Mouse (Mus musculus) embryonic facial prominence, embryonic 14.5 days (tissue): ENCODE measurements around the gene Fam155a. TPM values are rescaled to one million over a fixed set of nuclear protein-coding genes. Genes with fewer than 3 reads are reported as not detected.

Experiments used
- ATAC-seq: fragments of 200-750 bp; cut with Nextera tagmentation; 2 replicates; pipeline ENCODE4 v1.8.0; 2017; ENCODE audit warnings: low read depth, moderate number of reproducible peaks, moderate TSS enrichment
- DNase-seq: peaks from one replicate; pipeline ENCODE4 v3.0.0-alpha.2; 2015; ENCODE audit warnings: low spot score
- H3K27ac ChIP-seq: fragments of 300-500 bp; sonication (generic); replicated peaks from 2 replicates; pipeline ENCODE4 v1.5.1; 2014; ENCODE audit warnings: low read depth, mild to moderate bottlenecking, low read length, moderate library complexity
- H3K27me3 ChIP-seq: fragments of 300-500 bp; sonication (generic); replicated peaks from 2 replicates; pipeline ENCODE4 v1.6.1; 2014; ENCODE audit warnings: low read length; ENCODE audit not compliant: control insufficient read depth, insufficient read depth
- H3K36me3 ChIP-seq: fragments of 300-500 bp; sonication (generic); 2 replicates; pipeline ENCODE4 v1.6.1; 2014; ENCODE audit warnings: low read length, mixed read lengths; ENCODE audit not compliant: control insufficient read depth, insufficient read depth
- H3K4me1 ChIP-seq: fragments of 300-500 bp; sonication (generic); 2 replicates; pipeline ENCODE4 v1.6.1; 2014; ENCODE audit warnings: antibody characterized with exemption, low read length; ENCODE audit not compliant: control insufficient read depth, insufficient read depth
- H3K4me2 ChIP-seq: fragments of 300-500 bp; sonication (generic); 2 replicates; pipeline ENCODE4 v1.6.1; 2014; ENCODE audit warnings: low read depth, mild to moderate bottlenecking, low read length, moderate library complexity, mixed read lengths
- H3K4me3 ChIP-seq: fragments of 300-500 bp; sonication (generic); 2 replicates; pipeline ENCODE4 v1.5.1; 2014; ENCODE audit warnings: low read depth, mild to moderate bottlenecking, low read length
- H3K9ac ChIP-seq: fragments of 300-500 bp; sonication (generic); 2 replicates; pipeline ENCODE4 v1.6.1; 2014; ENCODE audit warnings: low read depth, mild to moderate bottlenecking, low read length, moderate library complexity, mixed read lengths
- H3K9me3 ChIP-seq: fragments of 300-500 bp; sonication (generic); 2 replicates; pipeline ENCODE4 v1.6.1; 2016; ENCODE audit warnings: low read length; ENCODE audit not compliant: control insufficient read depth
- WGBS: fragments of 180-500 bp; shearing (Covaris S2); extraction: QIAGEN DNeasy Blood & Tissue Kit; methylation state at CpG from one replicate; pipeline ENCODE4 v1.1.7; 2014; 5-methylcytosine and 5-hydroxymethylcytosine counted together
- polyA plus RNA-seq: library from polyadenylated mRNA; unstranded; fragments of >200 nt; fragmentation: Nextera tagmentation; extraction: Ambion mirVana; gene quantifications from 2 replicates; pipeline ENCODE4 v1.2.1, GENCODE M21; 2014

The Fam155a gene
- polyA plus RNA-seq, 1 experiment from 2014 or later, result 1.0 TPM

- Histone ChIP-seq H3K9ac (no peak overlapping the region), H3K4me1 (0 out of 2 replicates have a peak, but pooled peaks cover 4% of the 10 kb centered on the region), H3K36me3 (no peaks in the 10 kb centered on the region), H3K4me3 (no peak overlapping the region), H3K9me3 (no peaks in the 10 kb centered on the region), H3K27me3 (no peaks in the 10 kb centered on the region), H3K4me2 (no peak overlapping the region), H3K27ac (no peak overlapping the region)
- ATAC-seq, result no peak
- 55% methylated on average over 4 of the region's 4 CpGs for WGBS
- no peak for DNase-seq
Observed at GRCm38 (mm10) chr8:9211751-9212150, 559.2 kb downstream of the Fam155a start.

GRCm38 (mm10) chr8:9207505-9208051, 563.4 kb downstream of the Fam155a start:
- H3K4me1 ChIP-seq, result no peaks in the 10 kb centered on the region
- no peaks in the 10 kb centered on the region for H3K9me3 ChIP-seq
- no peak overlapping the region for H3K4me2 ChIP-seq
- H3K27me3 ChIP-seq, result no peaks in the 10 kb centered on the region
- no peak overlapping the region for H3K9ac ChIP-seq
- no peak overlapping the region for H3K4me3 ChIP-seq
- no peaks in the 10 kb centered on the region for H3K36me3 ChIP-seq
- ATAC-seq (no peak), DNase-seq (no peak)
- 93% methylated on average over 29 of the region's 31 CpGs for WGBS
- no peak overlapping the region for H3K27ac ChIP-seq

GRCm38 (mm10) chr8:9204345-9205067, 566.5 kb downstream of the Fam155a start:
- Histone ChIP-seq H3K27me3 (no peaks in the 10 kb centered on the region), H3K4me2 (no peak overlapping the region), H3K4me3 (no peak overlapping the region), H3K36me3 (no peaks in the 10 kb centered on the region), H3K9ac (no peak overlapping the region), H3K9me3 (no peaks in the 10 kb centered on the region), H3K27ac (no peak overlapping the region), H3K4me1 (no peaks in the 10 kb centered on the region)
- no peak for DNase-seq
- ATAC-seq, result no peak
- WGBS, result 43% methylated on average over 10 of the region's 10 CpGs

GRCm38 (mm10) chr8:9200099-9200498, 570.9 kb downstream of the Fam155a start:
- Histone ChIP-seq H3K9ac (no peak overlapping the region), H3K27me3 (no peaks in the 10 kb centered on the region), H3K4me2 (no peak overlapping the region), H3K9me3 (no peaks in the 10 kb centered on the region), H3K4me3 (no peak overlapping the region), H3K27ac (no peak overlapping the region), H3K4me1 (no peaks in the 10 kb centered on the region), H3K36me3 (no peaks in the 10 kb centered on the region)
- DNase-seq, result no peak
- ATAC-seq, result no peak
- 86% methylated on average over 3 of the region's 3 CpGs for WGBS

- Histone ChIP-seq H3K36me3 (no peaks in the 10 kb centered on the region), H3K9me3 (no peaks in the 10 kb centered on the region), H3K9ac (no peak overlapping the region), H3K27ac (no peak overlapping the region), H3K27me3 (no peaks in the 10 kb centered on the region), H3K4me1 (no peaks in the 10 kb centered on the region), H3K4me2 (no peak overlapping the region), H3K4me3 (no peak overlapping the region)
- DNase-seq (no peak), ATAC-seq (no peak)
- WGBS, result 83% methylated on average over 3 of the region's 3 CpGs
Observed at GRCm38 (mm10) chr8:9191682-9192081, 579.3 kb downstream of the Fam155a start.

GRCm38 (mm10) chr8:9188616-9189015, 582.3 kb downstream of the Fam155a start:
- Histone ChIP-seq H3K4me1 (no peaks in the 10 kb centered on the region), H3K36me3 (no peaks in the 10 kb centered on the region), H3K9ac (no peak overlapping the region), H3K4me3 (no peak overlapping the region), H3K4me2 (no peak overlapping the region), H3K9me3 (no peaks in the 10 kb centered on the region), H3K27me3 (no peaks in the 10 kb centered on the region), H3K27ac (no peak overlapping the region)
- ATAC-seq (no peak), DNase-seq (no peak)
- 31% methylated on average over 4 of the region's 4 CpGs for WGBS

GRCm38 (mm10) chr8:9185200-9185599, 585.8 kb downstream of the Fam155a start:
- H3K9ac ChIP-seq, result no peak overlapping the region
- no peak overlapping the region for H3K27ac ChIP-seq
- 50% methylated on average over 2 of the region's 2 CpGs for WGBS
- H3K4me2 ChIP-seq, result no peak overlapping the region
- DNase-seq (no peak), ATAC-seq (no peak)
- H3K9me3 ChIP-seq, result no peaks in the 10 kb centered on the region
- no peaks in the 10 kb centered on the region for H3K27me3 ChIP-seq
- H3K36me3 ChIP-seq, result no peaks in the 10 kb centered on the region
- H3K4me1 ChIP-seq, result no peaks in the 10 kb centered on the region
- H3K4me3 ChIP-seq, result no peak overlapping the region

GRCm38 (mm10) chr8:9182461-9182860, 588.5 kb downstream of the Fam155a start:
- Histone ChIP-seq H3K36me3 (no peaks in the 10 kb centered on the region), H3K4me1 (no peaks in the 10 kb centered on the region), H3K9ac (no peak overlapping the region), H3K9me3 (no peaks in the 10 kb centered on the region), H3K27ac (no peak overlapping the region), H3K4me2 (no peak overlapping the region), H3K4me3 (no peak overlapping the region), H3K27me3 (no peaks in the 10 kb centered on the region)
- ATAC-seq (no peak), DNase-seq (no peak)
- WGBS, result 74% methylated on average over 7 of the region's 7 CpGs
